Mouse (Mus musculus) frontal cortex, postnatal 36 days (tissue): ENCODE results near the gene Hck.

Experiments
- DNase-seq, 2 experiments: peaks; one replicate each; pipeline ENCODE4 v3.0.0; 2022; ENCODE audit warnings: low spot score in 2 of 2

Hck gene

DNA sequence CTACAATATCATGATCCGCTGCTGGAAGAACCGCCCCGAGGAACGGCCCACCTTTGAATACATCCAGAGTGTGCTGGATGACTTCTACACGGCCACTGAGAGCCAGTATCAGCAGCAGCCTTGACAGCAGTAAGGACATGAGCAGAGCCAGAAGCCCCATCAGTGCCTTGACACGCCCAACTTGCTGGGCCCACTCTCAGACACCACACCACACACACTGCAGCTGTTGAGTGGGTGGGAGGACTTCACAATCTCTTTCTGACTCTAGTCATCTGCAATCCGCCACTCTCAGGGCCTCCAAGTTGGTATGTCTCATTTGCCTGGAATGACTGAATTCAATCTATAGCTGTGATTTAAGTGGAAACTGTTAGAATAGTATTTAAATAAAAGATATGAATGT lies 42.8 kb downstream of the Hck start:
- DNase-seq = peak; percentile 42 to 52

DNA sequence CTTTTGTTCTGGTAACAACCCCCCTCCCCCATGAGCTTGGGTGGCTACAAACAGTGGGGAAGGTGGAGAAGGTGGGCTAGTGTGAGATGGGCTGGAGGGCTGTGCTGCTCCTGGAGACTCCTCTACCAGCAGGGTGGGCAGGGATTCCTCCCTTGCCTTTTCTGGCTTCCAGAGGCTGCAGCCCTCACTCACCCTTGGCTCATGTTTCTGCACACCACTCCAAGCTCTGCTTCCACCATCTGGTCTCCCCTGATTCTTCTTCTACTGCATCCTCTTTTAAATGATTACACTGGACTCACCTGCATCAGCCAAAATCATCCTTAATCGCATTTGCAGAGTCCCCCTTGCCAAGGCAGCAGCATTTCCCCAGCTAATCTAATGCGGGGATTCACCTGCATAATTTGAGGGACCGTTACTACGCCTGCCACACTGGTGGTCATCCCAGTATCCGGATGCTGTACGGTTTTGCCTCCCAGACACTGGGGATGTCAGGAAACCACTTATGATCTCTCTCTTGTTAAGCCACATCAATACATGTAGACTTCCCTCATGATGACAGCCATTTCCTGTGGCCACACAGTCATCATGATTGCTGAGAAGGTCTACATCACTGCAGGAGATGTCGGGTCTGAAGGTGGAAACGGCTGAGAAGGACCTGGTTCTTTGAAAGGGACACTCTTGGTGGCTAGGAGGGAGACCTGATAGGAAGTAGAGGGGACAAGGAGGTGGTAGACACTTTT lies 43.8 kb downstream of the Hck start:
- no peak for DNase-seq

DNA sequence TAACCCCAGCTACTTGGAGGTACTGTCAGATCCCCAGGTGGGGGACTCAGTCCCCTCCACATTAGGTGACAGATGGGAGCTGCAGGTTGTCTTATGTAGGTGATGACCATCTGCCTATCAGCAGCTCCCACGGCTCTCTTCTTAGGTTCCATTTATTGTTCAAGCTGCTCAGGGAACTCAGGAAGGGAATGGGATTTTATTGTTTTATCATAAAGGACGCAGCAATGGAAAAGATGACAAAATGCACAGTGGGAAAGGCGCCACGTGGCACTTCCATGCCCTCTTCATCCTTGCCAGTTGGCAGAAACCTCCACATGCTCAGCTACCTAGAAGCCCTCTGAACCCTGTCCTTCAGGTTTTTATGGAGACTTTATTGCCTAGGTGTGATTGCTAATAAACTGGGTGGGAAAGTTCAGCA lies 44.8 kb downstream of the Hck start:
- no peak for DNase-seq

DNA sequence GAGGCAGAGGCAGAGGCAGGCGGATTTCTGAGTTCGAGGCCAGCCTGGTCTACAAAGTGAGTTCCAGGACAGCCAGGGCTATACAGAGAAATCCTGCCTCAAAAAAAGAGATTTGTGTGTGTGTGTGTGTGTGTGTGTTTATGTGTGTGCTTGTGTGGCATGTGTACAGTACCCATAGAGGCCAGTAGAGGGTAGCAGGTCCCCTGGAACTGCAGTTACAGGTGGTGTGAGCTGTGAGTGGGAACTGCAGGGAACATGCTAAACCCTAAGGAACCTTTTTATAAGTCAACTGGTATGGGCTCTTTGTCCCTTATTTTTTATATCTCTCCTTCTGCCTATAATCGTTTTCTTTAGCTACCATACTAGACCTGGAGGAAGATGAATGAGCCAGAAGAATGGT lies 49.0 kb downstream of the Hck start:
- DNase-seq = no peak

DNA sequence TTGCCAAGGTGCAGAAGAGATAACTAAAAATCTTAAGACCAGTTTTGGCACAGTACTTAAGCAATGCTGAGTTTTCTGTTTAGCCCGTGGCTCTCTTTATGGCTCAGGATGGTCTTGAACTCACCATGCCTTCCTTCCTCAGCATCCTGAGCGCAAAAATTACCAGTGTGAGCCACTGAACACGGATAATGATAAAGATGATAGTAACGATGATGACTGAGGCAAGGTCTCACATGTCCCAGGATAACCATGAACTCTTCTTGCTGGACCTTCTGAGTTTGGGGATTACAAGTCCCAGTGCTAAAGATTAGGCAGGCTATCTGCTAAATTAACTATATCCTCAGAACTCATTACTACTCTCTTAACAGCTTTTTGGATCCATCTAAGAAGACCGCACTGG lies 51.9 kb downstream of the Hck start:
- no peak for DNase-seq

DNA sequence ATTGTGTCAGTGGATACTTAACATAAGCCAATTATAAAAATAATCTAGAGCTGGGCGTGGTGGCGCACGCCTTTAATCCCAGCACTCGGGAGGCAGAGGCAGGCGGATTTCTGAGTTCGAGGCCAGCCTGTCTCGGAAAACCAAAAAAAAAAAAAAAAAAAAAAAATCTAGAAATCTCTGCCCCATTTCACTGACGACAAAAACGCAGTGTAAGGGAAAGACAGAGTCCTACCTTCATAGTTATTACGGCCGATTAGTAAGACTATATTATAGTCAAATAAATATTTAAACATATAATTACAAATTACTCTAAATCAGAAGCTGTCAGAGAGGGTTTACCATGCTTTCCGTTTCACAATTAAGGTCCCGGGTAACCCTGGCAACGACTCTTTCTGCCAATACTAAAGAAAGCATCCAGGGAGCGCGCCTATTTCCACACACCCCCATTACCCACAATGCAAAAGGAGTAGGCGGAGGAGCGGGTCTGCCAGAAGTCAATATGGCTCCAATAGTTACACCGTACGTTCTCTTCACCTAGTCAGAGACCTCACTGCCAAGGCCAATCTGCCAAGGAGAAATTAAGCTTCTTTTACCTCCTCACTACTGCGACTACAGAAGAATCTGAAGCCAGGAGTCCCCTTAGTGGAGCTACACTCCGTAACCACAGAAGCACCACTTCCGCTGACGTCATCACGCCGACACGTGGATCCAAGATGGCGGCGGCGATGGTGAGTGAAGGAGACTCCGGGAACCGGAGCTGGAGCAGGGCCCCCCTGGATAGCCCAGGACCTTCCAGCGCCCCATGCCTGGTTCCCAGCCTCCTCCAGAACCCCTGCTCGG lies 52.8 kb downstream of the Hck start, which contains the start of gene Tm9sf4:
Gene Tm9sf4, plus strand, starts transcription at position 460 of the 840 bp plus-strand sequence.
- peak; percentile 97 for DNase-seq

DNA sequence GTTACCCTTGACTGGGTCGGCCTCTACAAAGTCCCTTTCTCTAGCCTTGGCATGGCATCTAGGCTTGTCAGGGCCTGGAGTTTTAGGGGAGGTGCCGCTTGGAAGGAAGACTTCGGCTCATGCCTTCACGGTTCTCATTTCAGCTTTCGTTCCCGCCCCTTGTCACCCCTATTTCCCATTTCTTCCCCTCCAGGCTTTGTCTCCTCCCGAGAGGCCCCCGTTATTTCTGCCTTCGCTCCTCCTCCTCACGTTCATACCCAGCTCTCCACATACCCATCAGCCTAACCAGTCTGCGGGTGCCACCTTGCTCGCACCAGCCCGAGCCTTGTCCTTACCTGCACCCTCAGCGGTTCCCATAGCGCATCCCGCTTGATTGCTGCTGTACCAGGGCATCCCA lies 53.4 kb downstream of the Hck start:
- DNase-seq = no peak

DNA sequence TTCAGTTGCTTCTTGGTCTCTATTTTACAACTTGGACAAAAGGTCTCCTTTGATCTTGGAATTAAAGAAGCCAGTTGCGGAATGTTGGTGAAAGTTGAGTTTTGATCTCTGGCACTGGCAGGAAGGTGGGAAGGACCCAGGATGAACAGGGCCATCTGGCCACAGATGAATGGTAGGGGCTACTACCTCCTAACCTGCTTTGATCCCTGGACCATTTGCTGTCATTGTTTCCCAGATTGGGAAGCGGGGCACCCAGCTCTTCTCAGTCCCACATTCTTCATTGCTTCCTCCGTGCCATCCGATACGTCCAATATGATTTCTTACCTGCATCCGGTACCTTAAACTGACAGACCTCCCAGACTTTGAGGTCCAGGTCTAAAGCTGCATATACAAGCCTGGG lies 58.9 kb downstream of the Hck start:
- no peak for DNase-seq

DNA sequence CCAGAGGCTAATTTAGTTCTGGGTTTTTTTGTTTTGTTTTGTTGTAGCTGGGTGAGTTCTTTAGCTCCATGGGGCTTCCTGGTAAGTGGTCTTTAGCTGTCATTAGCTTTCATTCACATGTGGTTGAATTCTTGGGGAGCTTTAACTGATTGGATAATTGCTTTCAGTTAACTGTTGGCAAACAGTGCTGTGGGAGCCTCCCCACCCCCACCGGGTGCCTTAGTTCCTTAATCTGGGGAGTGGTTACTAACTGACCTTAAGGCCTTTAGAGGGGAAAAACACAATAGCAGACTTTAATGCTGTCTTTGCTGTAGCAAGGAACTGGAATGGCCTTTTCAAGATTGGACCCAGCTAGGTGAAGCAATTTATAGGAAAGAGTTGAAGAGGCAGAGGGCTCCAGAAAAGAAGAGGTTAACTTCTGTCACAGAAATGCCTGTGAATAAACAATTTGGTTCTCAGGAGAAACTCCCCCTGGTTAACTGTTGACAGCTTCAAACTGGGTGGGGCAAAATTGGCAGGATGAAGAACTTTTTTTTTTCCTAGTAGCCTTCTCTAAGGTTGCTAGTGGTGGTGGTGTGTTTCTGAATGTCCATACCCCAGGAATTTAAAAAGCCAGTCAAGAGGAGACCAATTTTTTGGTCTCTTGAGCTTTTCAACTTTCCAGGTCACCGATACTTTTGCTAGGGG lies 60.0 kb downstream of the Hck start:
- DNase-seq = no peak

DNA sequence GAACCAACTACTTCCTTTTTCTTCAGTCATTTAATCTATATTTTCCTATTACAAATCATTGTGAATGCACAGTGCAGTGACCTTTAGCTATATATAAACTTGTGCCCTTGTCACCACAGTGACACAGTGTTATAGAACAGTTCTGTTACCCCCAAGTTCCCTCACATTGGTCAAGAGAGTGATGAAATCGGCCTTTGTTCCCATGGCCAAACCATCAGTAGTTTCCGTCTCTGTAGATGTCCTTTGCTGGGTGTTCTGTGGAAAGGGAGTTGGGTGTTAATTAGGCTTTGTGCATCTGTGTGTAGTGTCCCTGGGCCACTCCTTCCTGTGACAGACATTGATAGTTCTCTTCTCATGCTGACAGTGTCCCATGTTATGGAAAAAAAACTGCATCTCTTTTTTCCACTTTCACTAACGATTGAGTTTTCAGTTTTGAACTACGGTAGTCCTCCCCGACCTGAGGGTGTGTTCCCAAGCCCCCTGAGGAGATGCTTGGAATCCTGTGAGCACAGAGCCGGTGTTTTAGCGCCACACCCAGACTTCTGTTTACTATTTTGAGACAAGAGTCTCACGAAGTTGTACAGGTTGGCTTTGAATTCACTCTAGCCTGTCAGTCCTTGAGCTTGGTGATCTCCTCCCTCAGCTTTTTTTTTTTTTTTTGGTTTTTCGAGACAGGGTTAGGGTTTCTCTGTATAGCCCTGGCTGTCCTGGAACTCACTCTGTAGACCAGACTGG lies 62.4 kb downstream of the Hck start:
- no peak for DNase-seq

DNA sequence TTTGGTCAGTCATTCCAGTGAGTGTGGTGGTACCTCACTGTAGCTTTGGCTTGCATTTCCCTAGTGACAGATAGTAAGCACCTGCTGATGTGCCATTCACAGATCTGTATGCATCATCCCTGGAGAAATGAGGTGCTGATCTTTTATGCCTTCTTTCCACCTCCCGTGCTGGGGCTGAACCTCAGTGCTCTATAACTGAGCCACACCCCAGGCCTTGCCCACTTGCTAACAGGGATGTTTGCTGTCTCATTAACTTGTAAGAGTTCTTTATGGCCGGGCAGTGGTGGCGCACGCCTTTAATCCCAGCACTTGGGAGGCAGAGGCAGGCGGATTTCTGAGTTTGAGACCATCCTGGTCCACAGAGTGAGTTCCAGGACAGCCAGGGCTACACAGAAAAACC lies 63.7 kb downstream of the Hck start:
- DNase-seq = no peak

DNA sequence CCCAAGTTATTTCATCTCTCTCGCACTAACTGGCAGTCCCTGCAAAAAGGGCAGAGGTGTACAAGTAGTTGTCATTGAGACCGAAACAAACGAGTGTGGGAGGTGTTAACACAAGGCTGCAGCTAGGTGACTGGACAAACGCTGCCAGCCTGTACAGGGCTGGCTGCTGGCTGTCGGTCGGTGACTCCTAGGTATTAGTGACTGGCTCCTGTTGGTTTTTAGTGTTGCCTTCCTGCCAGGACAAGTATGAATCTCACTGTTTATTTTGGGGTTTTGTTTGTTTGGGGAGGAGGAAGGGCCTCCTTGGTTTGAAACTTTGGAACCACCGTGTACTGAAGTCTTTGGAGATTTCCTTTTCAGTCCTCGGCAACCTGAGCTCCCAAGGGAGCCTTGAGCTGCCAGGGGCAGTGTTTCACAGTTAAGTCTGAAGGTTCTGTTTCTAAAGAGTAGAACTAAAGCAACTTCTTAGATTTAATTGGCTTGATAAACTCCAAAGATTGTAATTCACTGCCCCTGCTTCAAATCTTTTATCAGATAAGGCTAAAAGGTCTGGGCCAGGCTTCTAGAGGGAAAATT lies 67.8 kb downstream of the Hck start:
- DNase-seq = no peak

DNA sequence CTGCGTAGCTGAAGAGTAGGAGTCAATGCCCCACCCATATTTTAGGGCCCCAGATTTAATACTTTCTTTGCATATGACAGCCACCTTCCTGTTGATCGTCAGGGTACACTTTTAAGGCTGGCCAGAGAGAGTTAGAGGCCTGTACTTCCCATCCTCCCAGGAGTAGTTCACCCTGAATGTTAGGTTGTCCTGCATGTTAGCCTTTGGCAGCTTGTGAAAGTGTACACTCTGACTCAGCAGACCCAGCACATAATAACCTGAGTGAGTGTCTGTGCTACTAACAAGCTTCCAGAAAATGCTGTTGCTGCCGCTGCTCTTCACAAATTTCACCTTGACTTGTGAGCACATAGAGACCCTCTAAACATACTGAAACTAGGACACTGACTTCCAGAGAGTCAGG lies 68.9 kb downstream of the Hck start:
- no peak for DNase-seq

DNA sequence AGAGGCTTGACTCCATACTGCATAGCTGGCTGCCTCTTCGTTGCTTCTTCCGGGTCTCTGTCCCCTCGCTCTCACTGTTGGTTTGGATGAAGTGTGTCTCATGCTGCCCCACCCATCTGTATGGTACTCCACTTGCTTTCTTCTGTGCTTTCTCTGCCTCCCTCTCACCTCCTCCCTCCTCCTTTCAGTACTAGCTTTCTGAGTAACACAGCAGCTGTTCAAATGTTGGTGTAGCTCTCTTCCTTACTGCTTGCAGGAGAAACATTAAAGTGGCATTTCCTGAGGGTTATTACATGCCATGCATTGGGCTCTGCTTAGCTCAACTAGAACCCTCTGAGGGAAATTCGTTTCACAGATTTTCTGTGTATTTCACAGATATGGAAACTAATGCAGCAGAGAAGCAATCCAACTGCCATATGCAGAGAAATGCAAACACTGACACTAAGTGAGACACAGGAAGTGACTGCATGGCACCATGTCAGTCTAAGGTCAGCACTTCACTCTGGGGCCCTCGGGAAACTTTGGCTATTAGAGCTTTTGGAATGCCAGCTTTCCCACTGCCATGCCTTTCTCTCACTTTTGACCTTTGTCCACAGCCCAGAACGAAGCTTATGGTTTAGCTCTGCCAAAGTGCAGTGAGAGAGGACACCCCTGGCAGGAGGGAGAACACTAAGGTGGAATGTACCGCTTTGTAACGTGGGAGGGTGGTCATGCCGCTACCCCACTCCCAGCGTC lies 71.0 kb downstream of the Hck start:
- peak; percentile 29 to 33 for DNase-seq

DNA sequence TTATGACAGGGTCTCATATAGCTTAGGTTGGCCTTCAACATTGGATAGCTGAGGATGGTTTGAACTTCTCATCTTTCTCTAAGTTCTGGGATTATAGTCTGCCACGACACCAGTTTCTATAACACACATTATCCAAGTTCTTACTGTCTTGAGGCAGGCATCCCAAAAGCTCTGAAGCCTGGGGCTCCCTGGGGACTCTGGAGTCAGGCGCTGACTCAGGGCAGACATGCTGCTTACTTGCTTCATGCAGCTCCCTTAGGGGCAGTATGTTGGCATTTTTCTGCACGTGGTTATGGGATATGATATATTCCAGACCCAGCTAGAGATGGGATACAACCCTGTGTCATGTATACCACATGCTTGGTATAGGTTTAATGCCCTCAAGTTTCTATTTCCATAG lies 71.7 kb downstream of the Hck start:
- DNase-seq = no peak

DNA sequence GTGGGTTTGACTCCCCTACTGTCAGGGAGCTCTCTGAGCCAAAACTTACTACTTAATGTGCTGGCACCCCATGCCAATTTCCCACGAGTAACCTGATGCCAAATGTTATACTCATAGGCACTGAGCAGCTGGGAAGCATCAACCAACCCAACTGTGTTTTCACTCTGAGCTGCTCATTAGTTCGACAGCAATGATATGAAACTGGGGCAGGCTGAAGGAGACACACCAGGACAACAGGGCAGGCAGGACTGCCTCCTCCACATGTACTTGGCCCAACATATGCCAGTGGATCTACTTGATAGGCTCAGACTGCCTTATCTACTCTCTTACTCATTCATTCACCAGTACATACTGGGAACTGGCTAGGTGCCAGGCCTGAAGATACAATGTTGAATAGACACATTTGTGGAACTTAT lies 77.9 kb downstream of the Hck start:
- DNase-seq = peak; percentile 26 to 35

DNA sequence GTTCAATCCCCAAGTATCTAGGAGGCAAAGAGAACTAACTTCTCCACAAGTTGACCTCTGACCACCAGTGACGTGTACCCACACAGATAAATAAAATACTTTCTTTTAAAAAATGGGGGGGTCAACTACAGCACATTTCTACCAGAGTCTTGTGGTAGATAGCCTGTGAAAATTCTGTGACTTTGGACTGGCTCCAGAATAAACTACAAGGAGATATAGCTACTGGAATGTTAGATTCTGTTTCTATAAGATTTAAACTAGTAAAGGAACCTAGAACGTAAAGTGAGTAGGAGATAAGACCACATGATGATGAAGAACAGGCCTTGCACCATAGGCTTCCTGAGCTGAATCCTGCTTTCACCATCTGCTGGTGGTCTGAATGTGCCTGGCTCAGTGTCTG lies 79.6 kb downstream of the Hck start:
- no peak for DNase-seq

DNA sequence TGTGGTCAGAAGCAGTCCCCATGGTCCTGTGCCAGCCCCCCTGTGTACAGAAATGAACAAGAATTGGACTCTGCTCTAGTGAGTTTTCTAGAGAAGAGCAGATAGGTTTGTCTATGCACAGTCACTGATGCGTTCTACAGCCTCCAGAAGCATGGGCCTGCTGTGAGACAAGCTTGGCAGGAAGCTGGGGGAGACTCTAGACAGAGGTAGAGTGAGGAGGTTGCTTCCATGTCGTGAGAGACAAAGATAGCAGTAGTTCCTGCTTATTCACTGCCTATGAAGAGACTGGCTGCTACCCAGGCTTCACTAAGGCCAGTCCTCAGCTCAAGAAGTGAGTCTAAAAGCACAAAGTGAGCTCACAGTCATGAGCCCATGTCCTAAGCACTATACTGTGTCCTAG lies 83.0 kb downstream of the Hck start:
- DNase-seq = peak; percentile 13

DNA sequence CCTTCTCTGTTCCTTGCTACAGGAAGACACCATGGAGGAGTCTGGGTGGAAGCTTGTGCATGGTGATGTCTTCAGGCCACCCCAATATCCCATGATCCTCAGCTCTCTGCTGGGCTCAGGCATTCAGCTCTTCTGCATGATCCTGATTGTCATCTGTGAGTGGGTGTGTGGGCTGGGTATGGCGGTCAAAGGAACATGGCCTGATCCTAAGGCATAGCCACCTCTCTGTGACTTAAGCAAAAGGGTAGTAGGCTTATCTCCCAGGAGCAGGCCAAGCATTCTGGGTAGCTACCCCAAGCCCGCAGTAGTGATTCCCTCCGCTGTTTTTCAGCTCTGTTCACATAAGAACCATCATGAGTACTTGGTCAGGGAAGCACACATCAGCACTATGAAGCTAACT lies 86.0 kb downstream of the Hck start:
- no peak for DNase-seq

DNA sequence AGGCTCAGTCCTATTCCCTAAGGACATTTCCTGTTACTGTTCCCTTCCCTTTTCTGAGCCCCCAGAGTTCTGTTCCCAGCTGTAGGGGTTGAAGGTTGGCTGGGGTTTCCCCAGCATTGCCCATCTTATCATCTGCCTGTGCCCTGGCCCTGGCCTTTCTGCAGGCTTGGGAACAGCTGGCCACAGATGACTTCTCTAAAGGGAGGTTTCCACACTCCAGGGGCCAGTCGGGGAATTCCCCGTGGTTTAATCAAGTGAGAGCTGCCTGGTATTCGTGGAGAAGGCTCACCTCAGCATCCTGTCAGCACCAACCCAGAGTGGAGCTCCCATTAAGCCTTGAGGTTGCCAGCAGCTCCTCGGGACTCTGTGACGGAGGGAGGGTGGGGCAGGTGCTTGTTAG lies 90.2 kb downstream of the Hck start:
- DNase-seq = no peak

DNA sequence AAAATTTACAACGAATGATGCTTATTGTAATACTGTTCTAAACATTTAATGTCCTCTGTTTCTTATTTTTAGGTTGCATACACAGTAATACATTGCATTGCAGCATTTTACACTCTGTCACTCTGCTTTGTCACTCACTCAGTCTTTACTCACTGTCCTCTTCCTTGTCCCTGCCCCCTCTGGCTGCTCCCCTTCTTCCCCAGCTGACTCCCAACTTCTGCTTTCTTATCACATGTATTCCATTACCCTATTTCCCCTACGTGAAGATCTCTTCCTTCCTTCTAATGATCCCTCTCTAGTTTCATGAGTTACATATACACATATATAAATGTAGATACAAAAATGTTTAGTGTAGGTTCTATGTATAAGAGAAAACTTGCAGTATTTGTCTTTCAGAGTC lies 90.8 kb downstream of the Hck start:
- no peak for DNase-seq
